Mouse (Mus musculus): ENCODE results near the gene Zbtb7a.
A peak's percentile ranks its signal among the peaks of the same experiment; 100 is the strongest.

Gene Zbtb7a

GRCm38 (mm10) chr10:81134966-81135681 lies at the start of gene Zbtb7a:
Gene Zbtb7a (plus strand): TSS chr10:81135220.
- DNase-seq (ENCODE audit: inconsistent ontology term): peak; percentile 62

GRCm38 (mm10) chr10:81087021-81087420 lies 48.0 kb upstream of the Zbtb7a start:
- DNase-seq (ENCODE audit: inconsistent ontology term): no peak

GRCm38 (mm10) chr10:81089216-81089615 lies 45.8 kb upstream of the Zbtb7a start:
- peak; percentile 35 for DNase-seq (ENCODE audit: inconsistent ontology term)

- DNase-seq (ENCODE audit: inconsistent ontology term): no peak
Observed at GRCm38 (mm10) chr10:81090621-81091020, 44.4 kb upstream of the Zbtb7a start.

- peak; percentile 9 for DNase-seq (ENCODE audit: inconsistent ontology term)
Observed at GRCm38 (mm10) chr10:81092465-81093250, 42.4 kb upstream of the Zbtb7a start.

GRCm38 (mm10) chr10:81094931-81095678 lies 39.9 kb upstream of the Zbtb7a start:
- DNase-seq (ENCODE audit: inconsistent ontology term): no peak

- DNase-seq (ENCODE audit: inconsistent ontology term): peak; percentile 97
Observed at GRCm38 (mm10) chr10:81105565-81106112, 29.4 kb upstream of the Zbtb7a start, which contains the start of gene Map2k2. Gene Map2k2 (plus strand): TSS chr10:81105915.

- peak; percentile 96 for DNase-seq (ENCODE audit: inconsistent ontology term)
Observed at GRCm38 (mm10) chr10:81106113-81106721, 28.8 kb upstream of the Zbtb7a start.

- DNase-seq (ENCODE audit: inconsistent ontology term): no peak
Observed at GRCm38 (mm10) chr10:81112946-81113345, 22.1 kb upstream of the Zbtb7a start.

GRCm38 (mm10) chr10:81119625-81120024 lies 15.4 kb upstream of the Zbtb7a start:
- no peak for DNase-seq (ENCODE audit: inconsistent ontology term)

GRCm38 (mm10) chr10:81120650-81121049 lies 14.4 kb upstream of the Zbtb7a start:
- DNase-seq (ENCODE audit: inconsistent ontology term): no peak

GRCm38 (mm10) chr10:81122889-81123288 lies 12.1 kb upstream of the Zbtb7a start:
- DNase-seq (ENCODE audit: inconsistent ontology term): no peak

GRCm38 (mm10) chr10:81123500-81123899 lies 11.5 kb upstream of the Zbtb7a start:
- DNase-seq (ENCODE audit: inconsistent ontology term): no peak

GRCm38 (mm10) chr10:81134181-81134587 lies 836 bp upstream of the Zbtb7a start:
- no peak for DNase-seq (ENCODE audit: inconsistent ontology term)

GRCm38 (mm10) chr10:81135831-81136705 lies 1.0 kb downstream of the Zbtb7a start:
- DNase-seq (ENCODE audit: inconsistent ontology term): peak; percentile 80

GRCm38 (mm10) chr10:81136706-81137231 lies 1.7 kb downstream of the Zbtb7a start:
- DNase-seq (ENCODE audit: inconsistent ontology term): no peak

- peak; percentile 99 for DNase-seq (ENCODE audit: inconsistent ontology term)
Observed at GRCm38 (mm10) chr10:81137252-81138130, 2.5 kb downstream of the Zbtb7a start.

- peak; percentile 78 for DNase-seq (ENCODE audit: inconsistent ontology term)
Observed at GRCm38 (mm10) chr10:81138131-81138782, 3.2 kb downstream of the Zbtb7a start.
